Mouse (Mus musculus) lung, embryonic 16.5 days (tissue): ENCODE measurements around the gene Atp6v0e. TPM values are rescaled to one million over a fixed set of nuclear protein-coding genes. Genes with fewer than 3 reads are reported as not detected.

Experiments used
- ATAC-seq: fragments of 200-750 bp; cut with Nextera tagmentation; 2 replicates; pipeline ENCODE4 v1.8.0; 2017; ENCODE audit warnings: low read depth, mild to moderate bottlenecking, moderate library complexity
- H3K27ac ChIP-seq: fragments of 300-500 bp; sonication (generic); 2 replicates; pipeline ENCODE4 v1.5.1; 2014; ENCODE audit warnings: mild to moderate bottlenecking, control low read depth, low read length
- H3K27me3 ChIP-seq: fragments of 300-500 bp; sonication (generic); 2 replicates; pipeline ENCODE4 v1.6.1; 2014; ENCODE audit warnings: low read depth, low read length, mixed read lengths; ENCODE audit not compliant: control insufficient read depth, insufficient read depth
- H3K36me3 ChIP-seq: fragments of 300-500 bp; sonication (generic); 2 replicates; pipeline ENCODE4 v1.6.1; 2014; ENCODE audit warnings: low read length; ENCODE audit not compliant: control insufficient read depth, insufficient read depth
- H3K4me1 ChIP-seq: fragments of 300-500 bp; sonication (generic); replicated peaks from 2 replicates; pipeline ENCODE4 v1.6.1; 2014; ENCODE audit warnings: low read length, mixed read lengths; ENCODE audit not compliant: control insufficient read depth, insufficient read depth
- H3K4me2 ChIP-seq: fragments of 300-500 bp; sonication (generic); 2 replicates; pipeline ENCODE4 v1.6.1; 2014; ENCODE audit warnings: low read depth, low read length, control low read depth
- H3K4me3 ChIP-seq: fragments of 300-500 bp; sonication (generic); 2 replicates; pipeline ENCODE4 v1.5.1; 2014; ENCODE audit warnings: mild to moderate bottlenecking, low read length, control low read depth
- H3K9ac ChIP-seq: fragments of 300-500 bp; sonication (generic); 2 replicates; pipeline ENCODE4 v1.6.1; 2014; ENCODE audit warnings: low read length, control low read depth
- H3K9me3 ChIP-seq: fragments of 300-500 bp; sonication (generic); 2 replicates; pipeline ENCODE4 v1.6.1; 2016; ENCODE audit warnings: low read length; ENCODE audit not compliant: control insufficient read depth
- WGBS: fragments of 180-500 bp; shearing (Covaris S2); extraction: QIAGEN DNeasy Blood & Tissue Kit; methylation state at CpG from one replicate; pipeline ENCODE4 v1.1.7; 2014; 5-methylcytosine and 5-hydroxymethylcytosine counted together
- polyA plus RNA-seq: library from polyadenylated mRNA; unstranded; fragments of >200 nt; fragmentation: Nextera tagmentation; extraction: Ambion mirVana; gene quantifications from 2 replicates; pipeline ENCODE4 v1.2.1, GENCODE M21; 2015

The Atp6v0e gene
- polyA plus RNA-seq: 186 and 203 TPM in 2 replicates

GRCm38 (mm10) chr17:26662978-26663683 lies at the start of gene Atp6v0e:
Gene Atp6v0e, plus strand, starts transcription at chr17:26663231.
- peak; percentile 91 for ATAC-seq
- WGBS: 2% methylated on average over 28 of the region's 28 CpGs

GRCm38 (mm10) chr17:26614286-26614685 lies 48.7 kb upstream of the Atp6v0e start:
- H3K36me3 ChIP-seq: no peaks in the 10 kb centered on the region; the same call in 1 of the 2 replicates
- no peak overlapping the region for H3K27ac ChIP-seq
- peaks cover 17% of the 10 kb centered on the region for H3K4me1 ChIP-seq
- WGBS: 72% methylated on average over 6 of the region's 6 CpGs
- ATAC-seq: no peak
- H3K27me3 ChIP-seq: no peaks in the 10 kb centered on the region
- H3K9ac ChIP-seq: no peak overlapping the region
- H3K4me3 ChIP-seq: no peak overlapping the region
- H3K4me2 ChIP-seq: no peak overlapping the region
- H3K9me3 ChIP-seq: no peaks in the 10 kb centered on the region

More at GRCm38 (mm10) chr17:26662978-26663683, at the start of gene Atp6v0e:
- Histone ChIP-seq H3K4me3 (peak within 1 kb of the TSS; percentile 74), H3K27ac (no peak within 1 kb of the TSS), H3K4me1 (peaks cover 6% of the 10 kb centered on the region), H3K4me2 (peak within 1 kb of the TSS; percentile 95), H3K27me3 (no peaks in the 10 kb centered on the region), H3K9ac (peak within 1 kb of the TSS; percentile 82), H3K36me3 (no peaks in the 10 kb centered on the region), H3K9me3 (no peaks in the 10 kb centered on the region)

GRCm38 (mm10) chr17:26614708-26615486 lies 48.1 kb upstream of the Atp6v0e start:
- Histone ChIP-seq H3K4me3 (no peak overlapping the region), H3K27me3 (no peaks in the 10 kb centered on the region), H3K27ac (no peak overlapping the region), H3K4me2 (no peak overlapping the region), H3K9ac (no peak overlapping the region), H3K36me3 (no peaks in the 10 kb centered on the region; the same call in 1 of the 2 replicates), H3K9me3 (no peaks in the 10 kb centered on the region), H3K4me1 (peaks cover 17% of the 10 kb centered on the region)
- ATAC-seq: no peak
- WGBS: 75% methylated on average over 9 of the region's 9 CpGs

GRCm38 (mm10) chr17:26616696-26617095 lies 46.3 kb upstream of the Atp6v0e start:
- H3K4me1 ChIP-seq: peaks cover 20% of the 10 kb centered on the region
- no peaks in the 10 kb centered on the region; the same call in 1 of the 2 replicates for H3K36me3 ChIP-seq
- WGBS: 77% methylated on average over 2 of the region's 2 CpGs
- no peaks in the 10 kb centered on the region for H3K9me3 ChIP-seq
- H3K27me3 ChIP-seq: no peaks in the 10 kb centered on the region
- H3K4me2 ChIP-seq: no peak overlapping the region
- ATAC-seq: peak; percentile 69
- no peak overlapping the region for H3K9ac ChIP-seq
- H3K4me3 ChIP-seq: no peak overlapping the region
- no peak overlapping the region for H3K27ac ChIP-seq

- no peaks in the 10 kb centered on the region; the same call in 1 of the 2 replicates for H3K36me3 ChIP-seq
- no peaks in the 10 kb centered on the region for H3K27me3 ChIP-seq
- H3K4me2 ChIP-seq: no peak overlapping the region
- peaks cover 15% of the 10 kb centered on the region for H3K4me1 ChIP-seq
- ATAC-seq: peak; percentile 37; the same call in 1 of the 2 replicates
- H3K9ac ChIP-seq: no peak overlapping the region
- H3K4me3 ChIP-seq: no peak overlapping the region
- 60% methylated on average over 5 of the region's 5 CpGs for WGBS
- peak overlapping the region; percentile 40 for H3K27ac ChIP-seq
- H3K9me3 ChIP-seq: no peaks in the 10 kb centered on the region
Observed at GRCm38 (mm10) chr17:26618498-26618897, 44.5 kb upstream of the Atp6v0e start.

- Histone ChIP-seq H3K4me1 (peaks cover 15% of the 10 kb centered on the region), H3K27me3 (no peaks in the 10 kb centered on the region), H3K36me3 (peaks cover 5% of the 10 kb centered on the region), H3K4me3 (no peak overlapping the region), H3K27ac (no peak overlapping the region), H3K9ac (no peak overlapping the region), H3K9me3 (no peaks in the 10 kb centered on the region), H3K4me2 (no peak overlapping the region)
- ATAC-seq: no peak
- 90% methylated on average over 6 of the region's 6 CpGs for WGBS
Observed at GRCm38 (mm10) chr17:26619577-26619976, 43.5 kb upstream of the Atp6v0e start.

GRCm38 (mm10) chr17:26620292-26620691 lies 42.7 kb upstream of the Atp6v0e start:
- Histone ChIP-seq H3K4me3 (no peak overlapping the region), H3K36me3 (peaks cover 7% of the 10 kb centered on the region), H3K9me3 (no peaks in the 10 kb centered on the region), H3K27me3 (no peaks in the 10 kb centered on the region), H3K4me2 (no peak overlapping the region), H3K9ac (no peak overlapping the region), H3K27ac (0 out of 2 replicates have a peak overlapping the region, but pooled peaks have one; percentile 77), H3K4me1 (peaks cover 15% of the 10 kb centered on the region)
- no peak for ATAC-seq
- WGBS: 93% methylated on average over 6 of the region's 6 CpGs

- Histone ChIP-seq H3K36me3 (peaks cover 11% of the 10 kb centered on the region), H3K9ac (0 out of 2 replicates have a peak overlapping the region, but pooled peaks have one; percentile 17), H3K4me3 (no peak overlapping the region), H3K9me3 (no peaks in the 10 kb centered on the region), H3K4me1 (peaks cover 15% of the 10 kb centered on the region), H3K4me2 (no peak overlapping the region), H3K27me3 (no peaks in the 10 kb centered on the region), H3K27ac (peak overlapping the region; percentile 77)
- 69% methylated on average over 17 of the region's 17 CpGs for WGBS
- peak; percentile 75 for ATAC-seq
Observed at GRCm38 (mm10) chr17:26620786-26621766, 42.0 kb upstream of the Atp6v0e start.
